Mouse (Mus musculus) CH12F3 (cell line): ENCODE data around the gene Scrn3.

Experiments used
- in situ Hi-C: fragments of 300-500 bp; cut with MboI; formaldehyde crosslinking; loops from 2 replicates; pipeline ENCODE4 v1.14.3; 2020; ENCODE audit warnings: low sequenced_read_pairs

The Scrn3 gene

GRCm38 (mm10) chr2:73304506-73304905 lies 7.9 kb upstream of the Scrn3 start:
- in situ Hi-C loops = no loop called here

- in situ Hi-C loops = no loop called here
Measured at GRCm38 (mm10) chr2:73306006-73306405, 6.4 kb upstream of the Scrn3 start.

GRCm38 (mm10) chr2:73313117-73313501 lies 708 bp downstream of the Scrn3 start:
- in situ Hi-C loops = loop anchor here (10.0 kb wide), 1 partner anchor 92 kb away; no protein-coding TSS in a partner anchor

- in situ Hi-C loops = loop anchor here (10.0 kb wide), 1 partner anchor 90 kb away; no protein-coding TSS in a partner anchor
Measured at GRCm38 (mm10) chr2:73314311-73314710, 1.9 kb downstream of the Scrn3 start.

- in situ Hi-C loops = loop anchor here (10.0 kb wide), 1 partner anchor 87 kb away; no protein-coding TSS in a partner anchor
Measured at GRCm38 (mm10) chr2:73317426-73317825, 5.0 kb downstream of the Scrn3 start.

- in situ Hi-C loops = loop anchor here (10.0 kb wide), 1 partner anchor 86 kb away; no protein-coding TSS in a partner anchor
Measured at GRCm38 (mm10) chr2:73319218-73319617, 6.8 kb downstream of the Scrn3 start.

- in situ Hi-C loops = no loop called here
Measured at GRCm38 (mm10) chr2:73322991-73323390, 10.6 kb downstream of the Scrn3 start.

- in situ Hi-C loops = no loop called here
Measured at GRCm38 (mm10) chr2:73325871-73326270, 13.5 kb downstream of the Scrn3 start.

- in situ Hi-C loops = no loop called here
Measured at GRCm38 (mm10) chr2:73335949-73336348, 23.5 kb downstream of the Scrn3 start.

- in situ Hi-C loops = no loop called here
Measured at GRCm38 (mm10) chr2:73338415-73338814, 26.0 kb downstream of the Scrn3 start.

GRCm38 (mm10) chr2:73343701-73344100 lies 31.3 kb downstream of the Scrn3 start:
- in situ Hi-C loops = no loop called here

GRCm38 (mm10) chr2:73345204-73345603 lies 32.8 kb downstream of the Scrn3 start:
- in situ Hi-C loops = no loop called here

- in situ Hi-C loops = no loop called here
Measured at GRCm38 (mm10) chr2:73346345-73347086, 34.1 kb downstream of the Scrn3 start.

GRCm38 (mm10) chr2:73347136-73347535 lies 34.7 kb downstream of the Scrn3 start:
- in situ Hi-C loops = no loop called here

- in situ Hi-C loops = no loop called here
Measured at GRCm38 (mm10) chr2:73347766-73348165, 35.4 kb downstream of the Scrn3 start.

- in situ Hi-C loops = no loop called here
Measured at GRCm38 (mm10) chr2:73348221-73348620, 35.8 kb downstream of the Scrn3 start.

- in situ Hi-C loops = no loop called here
Measured at GRCm38 (mm10) chr2:73351496-73351895, 39.1 kb downstream of the Scrn3 start.

- in situ Hi-C loops = no loop called here
Measured at GRCm38 (mm10) chr2:73351927-73352374, 39.5 kb downstream of the Scrn3 start.

- in situ Hi-C loops = no loop called here
Measured at GRCm38 (mm10) chr2:73357004-73357403, 44.6 kb downstream of the Scrn3 start.

- in situ Hi-C loops = no loop called here
Measured at GRCm38 (mm10) chr2:73359941-73360340, 47.5 kb downstream of the Scrn3 start.

GRCm38 (mm10) chr2:73360536-73360935 lies 48.1 kb downstream of the Scrn3 start:
- in situ Hi-C loops = no loop called here

- in situ Hi-C loops = no loop called here
Measured at GRCm38 (mm10) chr2:73363448-73363847, 51.0 kb downstream of the Scrn3 start.
